Mouse (Mus musculus): ENCODE data around the gene Zfp799.

Gene Zfp799

GRCm38 (mm10) chr17:32787436-32788093 is 42.5 kb downstream of the Zfp799 start:
- peak; percentile 28 for DNase-seq (ENCODE audit: low read depth, low spot score)

GRCm38 (mm10) chr17:32786944-32787343 is 43.1 kb downstream of the Zfp799 start:
- no peak for DNase-seq (ENCODE audit: low read depth, low spot score)

GRCm38 (mm10) chr17:32785656-32786055 is 44.4 kb downstream of the Zfp799 start:
- DNase-seq (ENCODE audit: low read depth, low spot score) = no peak

- no peak for DNase-seq (ENCODE audit: low read depth, low spot score)
These were observed 52.5 kb downstream of the Zfp799 start for GRCm38 (mm10) chr17:32777564-32777963.

- peak; percentile 36 for DNase-seq (ENCODE audit: low read depth, low spot score)
These were observed 58.8 kb downstream of the Zfp799 start for GRCm38 (mm10) chr17:32771213-32771612.

GRCm38 (mm10) chr17:32766422-32766821 is 63.6 kb downstream of the Zfp799 start:
- no peak for DNase-seq (ENCODE audit: low read depth, low spot score)

All from ES-CJ7 (cell line).